Mouse (Mus musculus) stomach, embryonic 14.5 days (tissue): ENCODE measurements around the gene Ipo5. TPM values are rescaled to one million over a fixed set of nuclear protein-coding genes. Genes with fewer than 3 reads are reported as not detected.

Experiments
- ATAC-seq: fragments of 200-750 bp; cut with Nextera tagmentation; 2 replicates; pipeline ENCODE4 v1.8.0; 2017; ENCODE audit warnings: low read depth, moderate TSS enrichment; ENCODE audit not compliant: insufficient number of reproducible peaks, insufficient read depth, low FRiP score
- H3K27ac ChIP-seq: fragments of 300-500 bp; sonication (generic); 2 replicates; pipeline ENCODE4 v1.5.1; 2014; ENCODE audit warnings: mild to moderate bottlenecking, low read length, moderate library complexity, mixed read lengths
- H3K27me3 ChIP-seq: fragments of 300-500 bp; sonication (generic); 2 replicates; pipeline ENCODE4 v1.6.1; 2014; ENCODE audit warnings: low read length, control low read depth, mixed read lengths; ENCODE audit not compliant: control insufficient read depth, insufficient read depth
- H3K36me3 ChIP-seq: fragments of 300-500 bp; sonication (generic); 2 replicates; pipeline ENCODE4 v1.6.1; 2014; ENCODE audit warnings: mild to moderate bottlenecking, control low read depth, low read length, moderate library complexity, mixed read lengths; ENCODE audit not compliant: control insufficient read depth, insufficient read depth
- H3K4me1 ChIP-seq: fragments of 300-500 bp; sonication (generic); 2 replicates; pipeline ENCODE4 v1.6.1; 2014; ENCODE audit warnings: low read length, control low read depth, mixed read lengths; ENCODE audit not compliant: control insufficient read depth, insufficient read depth
- H3K4me2 ChIP-seq: fragments of 300-500 bp; sonication (generic); replicated peaks from 2 replicates; pipeline ENCODE4 v1.6.1; 2014; ENCODE audit warnings: low read depth, low read length, control low read depth
- H3K4me3 ChIP-seq: fragments of 300-500 bp; sonication (generic); 2 replicates; pipeline ENCODE4 v1.5.1; 2014; ENCODE audit warnings: low read depth, low read length, control low read depth
- H3K9ac ChIP-seq: fragments of 300-500 bp; sonication (generic); replicated peaks from 2 replicates; pipeline ENCODE4 v1.6.1; 2014; ENCODE audit warnings: low read depth, mild to moderate bottlenecking, control low read depth, low read length, moderate library complexity, mixed read lengths
- H3K9me3 ChIP-seq: fragments of 300-500 bp; sonication (generic); 2 replicates; pipeline ENCODE4 v1.6.1; 2016; ENCODE audit warnings: low read depth, low read length, control low read depth; ENCODE audit not compliant: control insufficient read depth
- WGBS: fragments of 180-500 bp; shearing (Covaris S2); extraction: QIAGEN DNeasy Blood & Tissue Kit; methylation state at CpG from one replicate; pipeline ENCODE4 v1.1.7; 2014; 5-methylcytosine and 5-hydroxymethylcytosine counted together
- polyA plus RNA-seq: library from polyadenylated mRNA; unstranded; fragments of >200 nt; fragmentation: Nextera tagmentation; extraction: Ambion mirVana; gene quantifications from 2 replicates; pipeline ENCODE4 v1.2.1, GENCODE M21; 2014

The Ipo5 gene
- polyA plus RNA-seq, 1 experiment from 2014 or later = 104 TPM

GRCm38 (mm10) chr14:120875811-120876388, 35.1 kb upstream of the Ipo5 start:
- Histone ChIP-seq H3K9ac (no peak overlapping the region), H3K36me3 (no peaks in the 10 kb centered on the region), H3K27ac (no peak overlapping the region), H3K9me3 (no peaks in the 10 kb centered on the region), H3K4me3 (no peak overlapping the region), H3K4me2 (no peak overlapping the region), H3K27me3 (no peaks in the 10 kb centered on the region), H3K4me1 (no peaks in the 10 kb centered on the region)
- no peak for ATAC-seq
- 83% methylated on average over 16 of the region's 16 CpGs for WGBS

DNA sequence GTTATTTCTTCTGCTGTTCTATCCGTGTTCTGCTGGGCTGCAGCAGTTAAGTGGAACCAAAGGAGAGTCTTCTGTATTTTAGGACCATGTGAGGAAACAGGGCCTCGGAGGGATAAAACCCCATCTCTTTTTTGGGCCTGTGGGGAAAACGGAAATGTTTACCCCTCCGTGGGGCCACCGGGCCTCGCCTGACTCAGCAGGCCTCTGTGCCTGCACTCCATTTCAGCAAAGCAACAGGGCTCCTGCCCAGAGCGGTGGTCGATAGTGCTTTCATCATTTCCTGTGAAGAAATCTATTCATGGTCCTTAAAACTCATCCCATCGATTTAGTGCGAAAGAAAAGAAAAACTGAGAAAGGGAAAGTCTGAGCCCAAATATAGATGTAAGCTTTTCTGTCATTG, 33.9 kb upstream of the Ipo5 start:
- Histone ChIP-seq H3K9ac (no peak overlapping the region), H3K9me3 (no peaks in the 10 kb centered on the region), H3K27ac (no peak overlapping the region), H3K36me3 (no peaks in the 10 kb centered on the region), H3K4me1 (no peaks in the 10 kb centered on the region), H3K4me3 (no peak overlapping the region), H3K4me2 (no peak overlapping the region), H3K27me3 (no peaks in the 10 kb centered on the region)
- WGBS = 65% methylated on average over 10 of the region's 10 CpGs
- no peak for ATAC-seq

DNA sequence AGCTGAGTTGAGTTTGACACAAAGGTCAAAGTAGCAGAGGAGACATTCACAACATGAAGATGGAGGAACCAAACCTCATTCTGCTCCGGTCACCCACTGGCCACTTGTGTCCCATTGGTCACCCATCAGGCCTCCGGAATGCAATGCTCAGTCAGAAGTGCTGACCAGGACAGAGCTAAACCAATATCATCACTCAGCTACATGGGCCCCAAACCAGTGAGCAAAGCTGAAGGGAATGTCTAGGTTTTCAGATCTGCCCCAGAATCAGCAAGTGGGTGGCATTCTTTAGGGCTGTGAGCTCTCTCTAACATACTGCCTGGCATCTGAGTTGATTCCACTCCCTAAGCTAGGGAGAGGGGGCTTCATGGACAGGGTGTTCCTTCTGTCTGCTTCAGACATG, 32.0 kb upstream of the Ipo5 start:
- H3K9me3 ChIP-seq = no peaks in the 10 kb centered on the region
- H3K27me3 ChIP-seq = no peaks in the 10 kb centered on the region
- no peaks in the 10 kb centered on the region for H3K4me1 ChIP-seq
- no peaks in the 10 kb centered on the region for H3K36me3 ChIP-seq
- H3K4me3 ChIP-seq = no peak overlapping the region
- 88% methylated on average over 2 of the region's 2 CpGs for WGBS
- no peak for ATAC-seq
- no peak overlapping the region for H3K27ac ChIP-seq
- H3K4me2 ChIP-seq = no peak overlapping the region
- H3K9ac ChIP-seq = no peak overlapping the region

- no peak for ATAC-seq
- H3K4me3 ChIP-seq = no peak overlapping the region
- 64% methylated on average over 3 of the region's 5 CpGs for WGBS
These were observed 30.4 kb upstream of the Ipo5 start for GRCm38 (mm10) chr14:120880601-120881000.

GRCm38 (mm10) chr14:120881054-120881453, 30.0 kb upstream of the Ipo5 start:
- ATAC-seq = no peak
- WGBS = 81% methylated on average over 9 of the region's 9 CpGs
- Histone ChIP-seq H3K36me3 (no peaks in the 10 kb centered on the region), H3K27me3 (no peaks in the 10 kb centered on the region), H3K4me2 (no peak overlapping the region), H3K27ac (no peak overlapping the region), H3K9me3 (no peaks in the 10 kb centered on the region), H3K4me1 (no peaks in the 10 kb centered on the region), H3K4me3 (no peak overlapping the region), H3K9ac (no peak overlapping the region)

More at GRCm38 (mm10) chr14:120880601-120881000, 30.4 kb upstream of the Ipo5 start:
- Histone ChIP-seq H3K27me3 (no peaks in the 10 kb centered on the region), H3K9ac (no peak overlapping the region), H3K4me1 (no peaks in the 10 kb centered on the region), H3K36me3 (no peaks in the 10 kb centered on the region), H3K4me2 (no peak overlapping the region), H3K27ac (no peak overlapping the region), H3K9me3 (no peaks in the 10 kb centered on the region)

DNA sequence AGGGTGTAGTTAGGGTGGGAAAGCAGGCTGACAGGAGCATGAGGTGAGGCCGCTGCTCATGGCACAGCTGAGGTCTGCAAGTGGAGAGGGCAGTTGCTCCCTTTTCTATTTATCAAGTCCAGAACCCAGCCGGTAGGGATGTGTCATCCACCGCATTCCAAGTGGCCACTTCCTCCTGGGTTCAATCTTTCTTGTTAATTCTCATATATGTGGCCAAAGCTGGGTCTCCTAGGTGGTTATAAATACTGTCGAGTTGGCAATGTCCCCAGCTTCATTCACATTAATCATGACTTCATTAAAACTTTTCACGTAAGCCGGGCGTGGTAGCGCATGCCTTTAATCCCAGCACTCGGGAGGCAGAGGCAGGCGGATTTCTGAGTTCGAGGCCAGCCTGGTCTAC, 22.3 kb upstream of the Ipo5 start:
- no peak overlapping the region for H3K4me2 ChIP-seq
- H3K27ac ChIP-seq = no peak overlapping the region
- H3K4me1 ChIP-seq = no peaks in the 10 kb centered on the region
- H3K27me3 ChIP-seq = no peaks in the 10 kb centered on the region
- no peak overlapping the region for H3K4me3 ChIP-seq
- no peaks in the 10 kb centered on the region for H3K36me3 ChIP-seq
- H3K9me3 ChIP-seq = no peaks in the 10 kb centered on the region
- no peak overlapping the region for H3K9ac ChIP-seq
- WGBS = 75% methylated on average over 11 of the region's 11 CpGs
- no peak for ATAC-seq

DNA sequence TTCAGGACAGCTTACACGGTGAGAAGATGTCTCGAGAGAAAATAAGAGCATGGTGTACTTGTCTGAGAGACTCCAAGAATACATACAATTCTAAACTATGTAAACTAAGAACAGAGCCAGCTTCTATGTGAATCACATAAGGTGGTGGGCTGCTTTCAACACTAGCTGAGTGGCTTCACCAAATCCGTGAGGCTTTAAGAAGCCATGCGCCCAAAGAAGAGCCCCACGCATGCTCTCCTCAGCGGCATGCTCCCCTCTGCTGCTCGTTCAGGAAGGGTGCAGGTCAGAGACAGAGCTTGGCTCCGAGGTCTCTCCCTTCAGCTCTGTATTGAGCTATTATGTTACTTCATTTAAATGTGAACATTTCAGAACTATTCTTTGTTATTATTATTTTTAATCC, 18.7 kb upstream of the Ipo5 start:
- H3K4me3 ChIP-seq = no peak overlapping the region
- H3K27ac ChIP-seq = no peak overlapping the region
- no peak overlapping the region for H3K9ac ChIP-seq
- H3K27me3 ChIP-seq = no peaks in the 10 kb centered on the region
- WGBS = 73% methylated on average over 8 of the region's 8 CpGs
- H3K9me3 ChIP-seq = no peaks in the 10 kb centered on the region
- no peaks in the 10 kb centered on the region for H3K36me3 ChIP-seq
- no peak for ATAC-seq
- no peak overlapping the region for H3K4me2 ChIP-seq
- H3K4me1 ChIP-seq = no peaks in the 10 kb centered on the region

DNA sequence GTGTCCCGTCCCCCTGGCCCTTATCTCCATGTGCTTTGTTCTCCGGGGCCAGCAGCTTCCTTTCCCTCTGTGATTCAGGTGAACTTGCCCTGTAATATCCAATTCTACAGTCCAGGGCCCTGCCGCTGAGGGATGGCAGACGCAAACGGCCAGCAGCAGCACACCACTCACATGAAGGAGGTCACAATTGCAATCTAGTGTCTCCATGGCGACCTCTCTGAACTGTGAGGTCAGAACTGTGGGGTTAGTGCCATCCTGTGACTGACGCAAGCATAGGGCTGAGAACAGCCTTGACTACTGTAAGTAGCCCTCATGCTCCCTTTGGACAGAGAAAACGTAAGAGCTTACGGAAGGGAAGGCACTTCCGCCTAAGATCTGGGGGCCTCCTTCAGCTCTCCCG, 14.4 kb upstream of the Ipo5 start:
- Histone ChIP-seq H3K9me3 (no peaks in the 10 kb centered on the region), H3K4me3 (no peak overlapping the region), H3K36me3 (no peaks in the 10 kb centered on the region), H3K27ac (no peak overlapping the region), H3K4me2 (no peak overlapping the region), H3K4me1 (no peaks in the 10 kb centered on the region), H3K27me3 (no peaks in the 10 kb centered on the region), H3K9ac (no peak overlapping the region)
- WGBS = 79% methylated on average over 11 of the region's 11 CpGs
- ATAC-seq = no peak

GRCm38 (mm10) chr14:120898876-120899275, 12.1 kb upstream of the Ipo5 start:
- H3K4me3 ChIP-seq = no peak overlapping the region
- no peaks in the 10 kb centered on the region for H3K36me3 ChIP-seq
- H3K4me1 ChIP-seq = no peaks in the 10 kb centered on the region
- WGBS = 84% methylated on average over 3 of the region's 3 CpGs
- H3K9ac ChIP-seq = no peak overlapping the region
- H3K27ac ChIP-seq = no peak overlapping the region
- no peak overlapping the region for H3K4me2 ChIP-seq
- H3K9me3 ChIP-seq = no peaks in the 10 kb centered on the region
- H3K27me3 ChIP-seq = no peaks in the 10 kb centered on the region
- ATAC-seq = no peak
